Mouse (Mus musculus): ENCODE measurements around the gene Dcpp3. TPM values are rescaled to one million over a fixed set of nuclear protein-coding genes. Genes with fewer than 3 reads are reported as not detected.
A peak's percentile ranks its signal among the peaks of the same experiment; 100 is the strongest.
"Not testable (repeated sequence)": the region's sequence is repeated elsewhere in the genome, so short reads cannot be mapped to it uniquely, and the experiment has no call there.

The Dcpp3 gene
- polyA plus RNA-seq, 1 experiment from 2014 or later, result not detected

- not testable (repeated sequence) for H3K9me3 ChIP-seq (replicated peaks); DNase-seq (ENCODE audit: low spot score); H3K4me3 ChIP-seq; H3K27me3 ChIP-seq (ENCODE audit: low read depth, poor library complexity, severe bottlenecking); H3K27ac ChIP-seq; H3K4me1 ChIP-seq; H3K36me3 ChIP-seq
- WGBS, result 79% methylated on average over 4 of the region's 4 CpGs
Measured at GRCm38 (mm10) chr17:23950828-23951227, 33.6 kb downstream of the Dcpp3 start.

- Histone ChIP-seq H3K27me3 (ENCODE audit: low read depth, poor library complexity, severe bottlenecking) (no peaks in the 10 kb centered on the region), H3K4me1 (0 out of 2 replicates have a peak, but pooled peaks cover 6% of the 10 kb centered on the region), H3K4me3 (no peak within 1 kb of the TSS), H3K27ac (no peak within 1 kb of the TSS), H3K36me3 (no peaks in the 10 kb centered on the region), H3K9me3 (replicated peaks) (no peaks in the 10 kb centered on the region)
- WGBS, result 81% methylated on average over 5 of the region's 5 CpGs
- no peak for DNase-seq (ENCODE audit: low spot score)
Measured at GRCm38 (mm10) chr17:23955174-23955573, 37.9 kb downstream of the Dcpp3 start, which contains the start of gene Sbpl. Gene Sbpl, minus strand, starts transcription at chr17:23955274.

GRCm38 (mm10) chr17:23960084-23960738, 43.0 kb downstream of the Dcpp3 start:
- DNase-seq (ENCODE audit: low spot score), result peak; percentile 85
- no peaks in the 10 kb centered on the region for H3K27me3 ChIP-seq (ENCODE audit: low read depth, poor library complexity, severe bottlenecking)
- WGBS, result 38% methylated on average over 3 of the region's 3 CpGs
- no peak overlapping the region for H3K4me3 ChIP-seq
- no peaks in the 10 kb centered on the region for H3K9me3 ChIP-seq (replicated peaks)
- H3K27ac ChIP-seq, result peak overlapping the region; percentile 85
- no peaks in the 10 kb centered on the region for H3K36me3 ChIP-seq
- 0 out of 2 replicates have a peak, but pooled peaks cover 6% of the 10 kb centered on the region for H3K4me1 ChIP-seq

- H3K27ac ChIP-seq, result no peak overlapping the region
- no peaks in the 10 kb centered on the region for H3K36me3 ChIP-seq
- no peak for DNase-seq (ENCODE audit: low spot score)
- H3K4me3 ChIP-seq, result no peak overlapping the region
- no peaks in the 10 kb centered on the region for H3K9me3 ChIP-seq (replicated peaks)
- H3K4me1 ChIP-seq, result 0 out of 2 replicates have a peak, but pooled peaks cover 6% of the 10 kb centered on the region
- 80% methylated on average over 4 of the region's 4 CpGs for WGBS
- H3K27me3 ChIP-seq (ENCODE audit: low read depth, poor library complexity, severe bottlenecking), result no peaks in the 10 kb centered on the region
Measured at GRCm38 (mm10) chr17:23961573-23962122, 44.4 kb downstream of the Dcpp3 start.

GRCm38 (mm10) chr17:23965805-23966425, 48.7 kb downstream of the Dcpp3 start:
- 56% methylated on average over 6 of the region's 6 CpGs for WGBS
- H3K9me3 ChIP-seq (replicated peaks), result no peaks in the 10 kb centered on the region
- no peaks in the 10 kb centered on the region for H3K27me3 ChIP-seq (ENCODE audit: low read depth, poor library complexity, severe bottlenecking)
- H3K4me3 ChIP-seq, result no peak overlapping the region
- H3K27ac ChIP-seq, result no peak overlapping the region
- no peaks in the 10 kb centered on the region for H3K36me3 ChIP-seq
- DNase-seq (ENCODE audit: low spot score), result no peak
- H3K4me1 ChIP-seq, result no peaks in the 10 kb centered on the region

- Histone ChIP-seq H3K9me3 (replicated peaks) (no peaks in the 10 kb centered on the region), H3K4me1 (no peaks in the 10 kb centered on the region), H3K27ac (no peak overlapping the region), H3K4me3 (no peak overlapping the region), H3K36me3 (no peaks in the 10 kb centered on the region), H3K27me3 (ENCODE audit: low read depth, poor library complexity, severe bottlenecking) (no peaks in the 10 kb centered on the region)
- no peak for DNase-seq (ENCODE audit: low spot score)
- WGBS, result 88% methylated on average over 10 of the region's 10 CpGs
Measured at GRCm38 (mm10) chr17:23966658-23967401, 49.6 kb downstream of the Dcpp3 start.

GRCm38 (mm10) chr17:23968780-23969179, 51.5 kb downstream of the Dcpp3 start:
- no peaks in the 10 kb centered on the region for H3K4me1 ChIP-seq
- DNase-seq (ENCODE audit: low spot score), result no peak
- no peaks in the 10 kb centered on the region for H3K36me3 ChIP-seq
- no peaks in the 10 kb centered on the region for H3K9me3 ChIP-seq (replicated peaks)
- no peaks in the 10 kb centered on the region for H3K27me3 ChIP-seq (ENCODE audit: low read depth, poor library complexity, severe bottlenecking)
- no peak overlapping the region for H3K27ac ChIP-seq
- WGBS, result 53% methylated on average over 2 of the region's 2 CpGs
- H3K4me3 ChIP-seq, result no peak overlapping the region

Other genes with a start within 250 kb of the Dcpp3 start
- gene Hcfc1r1, start 243.9 kb upstream of the Dcpp3 start, polyA plus RNA-seq (2016; fragmentation: Nextera tagmentation; extraction: Ambion mirVana), result 29.0 and 30.5 TPM in 2 replicates
- 70.4 and 71.1 TPM in 2 replicates for gene Thoc6, start 243.6 kb upstream of the Dcpp3 start, polyA plus RNA-seq (2016; fragmentation: Nextera tagmentation; extraction: Ambion mirVana)
- 5.2 and 5.6 TPM in 2 replicates for gene Tnfrsf12a, start 240.0 kb upstream of the Dcpp3 start, polyA plus RNA-seq (2016; fragmentation: Nextera tagmentation; extraction: Ambion mirVana)
- 32.7 and 42.1 TPM in 2 replicates for gene Cldn6, start 238.2 kb upstream of the Dcpp3 start, polyA plus RNA-seq (2016; fragmentation: Nextera tagmentation; extraction: Ambion mirVana)
- gene Cldn9, start 233.4 kb upstream of the Dcpp3 start, polyA plus RNA-seq (2016; fragmentation: Nextera tagmentation; extraction: Ambion mirVana), result 1.9 and 4.6 TPM in 2 replicates
- gene 1520401A03Rik, start 194.7 kb upstream of the Dcpp3 start, polyA plus RNA-seq (2016; fragmentation: Nextera tagmentation; extraction: Ambion mirVana), result 0.13 and 0.36 TPM in 2 replicates
- 66.8 and 67.6 TPM in 2 replicates for gene Pkmyt1, start 191.1 kb upstream of the Dcpp3 start, polyA plus RNA-seq (2016; fragmentation: Nextera tagmentation; extraction: Ambion mirVana)
- 5.9 and 9.0 TPM in 2 replicates for gene Paqr4, start 176.6 kb upstream of the Dcpp3 start, polyA plus RNA-seq (2016; fragmentation: Nextera tagmentation; extraction: Ambion mirVana)
- gene Kremen2, start 171.6 kb upstream of the Dcpp3 start, polyA plus RNA-seq (2016; fragmentation: Nextera tagmentation; extraction: Ambion mirVana), result 13.8 and 19.5 TPM in 2 replicates
- gene Flywch1, start 145.9 kb upstream of the Dcpp3 start, polyA plus RNA-seq (2016; fragmentation: Nextera tagmentation; extraction: Ambion mirVana), result 177 and 183 TPM in 2 replicates
- gene Flywch2, start 131.4 kb upstream of the Dcpp3 start, polyA plus RNA-seq (2016; fragmentation: Nextera tagmentation; extraction: Ambion mirVana), result 37.5 and 54.1 TPM in 2 replicates
- 562 and 563 TPM in 2 replicates for gene Srrm2, start 126.9 kb upstream of the Dcpp3 start, polyA plus RNA-seq (2016; fragmentation: Nextera tagmentation; extraction: Ambion mirVana)
- 1,047 and 1,081 TPM in 2 replicates for gene Elob, start 88.3 kb upstream of the Dcpp3 start, polyA plus RNA-seq (2016; fragmentation: Nextera tagmentation; extraction: Ambion mirVana)
- not detected in 2 replicates for gene Prss33, start 81.4 kb upstream of the Dcpp3 start, polyA plus RNA-seq (2016; fragmentation: Nextera tagmentation; extraction: Ambion mirVana)
- gene Prss32, start 73.6 kb upstream of the Dcpp3 start, polyA plus RNA-seq (2016; fragmentation: Nextera tagmentation; extraction: Ambion mirVana), result not detected in 2 replicates
- 3.3 and 3.9 TPM in 2 replicates for gene Prss41, start 73.3 kb upstream of the Dcpp3 start, polyA plus RNA-seq (2016; fragmentation: Nextera tagmentation; extraction: Ambion mirVana)
- not detected in 2 replicates for gene Prss21, start 49.4 kb upstream of the Dcpp3 start, polyA plus RNA-seq (2016; fragmentation: Nextera tagmentation; extraction: Ambion mirVana)
- not detected in 2 replicates for gene Dcpp1, start 36.6 kb upstream of the Dcpp3 start, polyA plus RNA-seq (2016; fragmentation: Nextera tagmentation; extraction: Ambion mirVana)
- gene Dcpp2, start 36.6 kb upstream of the Dcpp3 start, polyA plus RNA-seq (2016; fragmentation: Nextera tagmentation; extraction: Ambion mirVana), result not detected in 2 replicates
- not detected in 2 replicates for gene Sbp, start 24.2 kb downstream of the Dcpp3 start, polyA plus RNA-seq (2016; fragmentation: Nextera tagmentation; extraction: Ambion mirVana)
- not detected in 2 replicates for gene Sbpl, start 37.8 kb downstream of the Dcpp3 start, polyA plus RNA-seq (2016; fragmentation: Nextera tagmentation; extraction: Ambion mirVana)
- gene Prss30, start 63.1 kb downstream of the Dcpp3 start, polyA plus RNA-seq (2016; fragmentation: Nextera tagmentation; extraction: Ambion mirVana), result not detected in 2 replicates
- 1.3 and 1.7 TPM in 2 replicates for gene Prss22, start 80.6 kb downstream of the Dcpp3 start, polyA plus RNA-seq (2016; fragmentation: Nextera tagmentation; extraction: Ambion mirVana)
- 0.20 TPM in 1 of 2 replicates, not detected in the other for gene Prss27, start 120.7 kb downstream of the Dcpp3 start, polyA plus RNA-seq (2016; fragmentation: Nextera tagmentation; extraction: Ambion mirVana)
- gene Kctd5, start 156.0 kb downstream of the Dcpp3 start, polyA plus RNA-seq (2016; fragmentation: Nextera tagmentation; extraction: Ambion mirVana), result 106 and 113 TPM in 2 replicates
- 29.7 and 32.1 TPM in 2 replicates for gene Pdpk1, start 233.5 kb downstream of the Dcpp3 start, polyA plus RNA-seq (2016; fragmentation: Nextera tagmentation; extraction: Ambion mirVana)
- 49.1 and 49.5 TPM in 2 replicates for gene Amdhd2, start 246.3 kb downstream of the Dcpp3 start, polyA plus RNA-seq (2016; fragmentation: Nextera tagmentation; extraction: Ambion mirVana)

All from limb, embryonic 10.5 days (tissue).